ENCODE assay signal across 8 mouse cellular contexts in genomic region chr10:25620939-25621746, GRCm38 (mm10).
DNase-seq lines count a peak whose midpoint lies in the region; ATAC-seq and TF ChIP-seq lines count a peak whose summit lies in the region.
"Had no signal": no experiment of that assay in that cellular context is flagged by ENCODE, and none has a peak within 500 bp of the region (broad histone marks: within the 10 kb centered on the region; RNA-seq: fewer than 3 reads in every experiment).

No protein-coding gene starts in this region.

- no peaks in the 10 kb centered on the region for H3K36me3 ChIP-seq in hindbrain, postnatal 0 days (ENCODE audit: insufficient read depth, low read length)
- no peaks in the 10 kb centered on the region for H3K36me3 ChIP-seq in midbrain, embryonic 13.5 days

- ATAC-seq in hindbrain, postnatal 0 days, result peak; percentile 83
- peak; percentile 86 for ATAC-seq in midbrain, embryonic 13.5 days
- no peak for ATAC-seq in granulocyte monocyte progenitor cell, adult 5-6 weeks (replicated peaks; ENCODE audit: poor library complexity, severe bottlenecking)

- no peaks in the 10 kb centered on the region for H3K9me3 ChIP-seq in hindbrain, postnatal 0 days (ENCODE audit: low read length)
- H3K9me3 ChIP-seq in midbrain, embryonic 13.5 days, result no peaks in the 10 kb centered on the region

- TF ChIP-seq CTCF in hindbrain, postnatal 0 days (IDR thresholded peaks at IDR 0.05; ENCODE audit: low read depth), result peak; percentile 73

- no peak overlapping the region for H3K9ac ChIP-seq in hindbrain, postnatal 0 days (replicated peaks; ENCODE audit: low read length)
- no peak overlapping the region for H3K9ac ChIP-seq in midbrain, embryonic 13.5 days (replicated peaks)

- H3K27me3 ChIP-seq in hindbrain, postnatal 0 days (ENCODE audit: insufficient read depth, low read length), result no peaks in the 10 kb centered on the region
- H3K27me3 ChIP-seq in midbrain, embryonic 13.5 days, result no peaks in the 10 kb centered on the region

- intact Hi-C loops in gastrocnemius, postnatal 36 days (cut with DNase I), result no loop called here

- H3K4me2 ChIP-seq in hindbrain, postnatal 0 days (ENCODE audit: low read depth, low read length), result peak overlapping the region; percentile 14; the same call in 1 of the 2 replicates
- H3K4me2 ChIP-seq in midbrain, embryonic 13.5 days (replicated peaks), result peak overlapping the region; percentile 17; the same call in 1 of the 2 replicates

- no peaks in the 10 kb centered on the region; the same call in 1 of the 2 replicates for H3K4me1 ChIP-seq in hindbrain, postnatal 0 days (ENCODE audit: insufficient read depth, low read length)
- H3K4me1 ChIP-seq in midbrain, embryonic 13.5 days (replicated peaks), result peaks cover 12% of the 10 kb centered on the region

- peak; percentile 6 to 29 for DNase-seq in right cerebral cortex, adult 2 months (ENCODE audit: low spot score in 2 of 2)
- no peak for DNase-seq in right cerebral cortex, postnatal 36 days (ENCODE audit: low spot score in 2 of 2)
- peak; percentile 52 for DNase-seq in embryo, embryonic 11 days
- DNase-seq in hindbrain, postnatal 0 days (ENCODE audit: low spot score), result peak; percentile 76
- no peak for DNase-seq in gastrocnemius, postnatal 36 days

- no peak overlapping the region for H3K4me3 ChIP-seq in hindbrain, postnatal 0 days (ENCODE audit: low read length)
- H3K4me3 ChIP-seq in midbrain, embryonic 13.5 days (replicated peaks), result no peak overlapping the region

- peak overlapping the region; percentile 51; the same call in 1 of the 2 replicates for H3K27ac ChIP-seq in hindbrain, postnatal 0 days
- peak overlapping the region; percentile 20; the same call in 1 of the 2 replicates for H3K27ac ChIP-seq in midbrain, embryonic 13.5 days
- H3K27ac ChIP-seq: macrophage had no signal

- 25% methylated on average over 10 of the region's 10 CpGs for WGBS in hindbrain, postnatal 0 days
- WGBS in midbrain, embryonic 13.5 days, result 29% methylated on average over 10 of the region's 10 CpGs

Comparison
In these comparisons a context has a peak if more than half of its experiments do, and no peak if none do; other contexts are left out.
1. DNase-seq: peak in right cerebral cortex, adult 2 months (2 of 2), embryo, embryonic 11 days (single experiment) and hindbrain, postnatal 0 days (single experiment); none in right cerebral cortex, postnatal 36 days (0 of 2) and gastrocnemius, postnatal 36 days (0 of 2).